Mouse (Mus musculus): ENCODE data around the gene Kif11. TPM values are rescaled to one million over a fixed set of nuclear protein-coding genes. Genes with fewer than 3 reads are reported as not detected.

Kif11 gene
- total RNA-seq, 2 experiments from 2014 or later: 113 to 160 TPM

GRCm38 (mm10) chr19:37442524-37443286 is 66.5 kb downstream of the Kif11 start:
- ATAC-seq (replicated peaks; ENCODE audit: poor library complexity): peak; percentile 70

GRCm38 (mm10) chr19:37443631-37444140 is 67.5 kb downstream of the Kif11 start:
- ATAC-seq (replicated peaks; ENCODE audit: poor library complexity): peak; percentile 44

GRCm38 (mm10) chr19:37448212-37448611 is 72.0 kb downstream of the Kif11 start:
- ATAC-seq (replicated peaks; ENCODE audit: poor library complexity): peak; percentile 44

GRCm38 (mm10) chr19:37449246-37449645 is 73.0 kb downstream of the Kif11 start:
- peak; percentile 79 for ATAC-seq (replicated peaks; ENCODE audit: poor library complexity)

GRCm38 (mm10) chr19:37455528-37455927 is 79.3 kb downstream of the Kif11 start:
- ATAC-seq (replicated peaks; ENCODE audit: poor library complexity): no peak

- ATAC-seq (replicated peaks; ENCODE audit: poor library complexity): no peak
Observed at GRCm38 (mm10) chr19:37455961-37456360, 79.8 kb downstream of the Kif11 start.

- ATAC-seq (replicated peaks; ENCODE audit: poor library complexity): no peak
Observed at GRCm38 (mm10) chr19:37458013-37458412, 81.8 kb downstream of the Kif11 start.

GRCm38 (mm10) chr19:37466403-37466802 is 90.2 kb downstream of the Kif11 start:
- peak; percentile 26; the same call in 1 of the 2 replicates for ATAC-seq (replicated peaks; ENCODE audit: poor library complexity)

- peak; percentile 23; the same call in 1 of the 2 replicates for ATAC-seq (replicated peaks; ENCODE audit: poor library complexity)
Observed at GRCm38 (mm10) chr19:37466978-37467377, 90.8 kb downstream of the Kif11 start.

GRCm38 (mm10) chr19:37468841-37469566 is 92.8 kb downstream of the Kif11 start:
- no peak for ATAC-seq (replicated peaks; ENCODE audit: poor library complexity)

Other genes with a start within 250 kb of the Kif11 start
- 87.2 and 95.3 TPM in 2 replicates for gene March5, start 168.9 kb upstream of the Kif11 start, total RNA-seq (2015)
- 49.8 and 52.0 TPM in 2 replicates for gene March5, start 168.9 kb upstream of the Kif11 start, total RNA-seq (2017)
- 0.34 and 0.49 TPM in 2 replicates for gene Cpeb3, start 167.8 kb upstream of the Kif11 start, total RNA-seq (2015)
- gene Cpeb3, start 167.8 kb upstream of the Kif11 start, total RNA-seq (2017): 0.12 and 0.27 TPM in 2 replicates
- gene Ide, start 38.6 kb upstream of the Kif11 start, total RNA-seq (2015): 122 and 144 TPM in 2 replicates
- 79.5 and 103 TPM in 2 replicates for gene Ide, start 38.6 kb upstream of the Kif11 start, total RNA-seq (2017)
- gene Hhex, start 58.4 kb downstream of the Kif11 start, total RNA-seq (2015): 87.2 and 88.1 TPM in 2 replicates
- 28.2 and 29.9 TPM in 2 replicates for gene Hhex, start 58.4 kb downstream of the Kif11 start, total RNA-seq (2017)
- 57.3 and 63.3 TPM in 2 replicates for gene Exoc6, start 174.0 kb downstream of the Kif11 start, total RNA-seq (2015)
- 75.7 and 84.5 TPM in 2 replicates for gene Exoc6, start 174.0 kb downstream of the Kif11 start, total RNA-seq (2017)